Mouse (Mus musculus) limb, embryonic 11.5 days (tissue): Measurements from ENCODE around the gene Pde7b. TPM values are rescaled to one million over a fixed set of nuclear protein-coding genes. Genes with fewer than 3 reads are reported as not detected.

ENCODE experiments used
- ATAC-seq: fragments of 200-750 bp; cut with Nextera tagmentation; 2 replicates; pipeline ENCODE4 v1.8.0; 2017; ENCODE audit warnings: low read depth; ENCODE audit not compliant: insufficient number of reproducible peaks, low FRiP score, low TSS enrichment
- DNase-seq: peaks from one replicate; pipeline ENCODE4 v3.0.0-alpha.2; 2015; ENCODE audit warnings: low spot score
- H3K27ac ChIP-seq: fragments of 300-500 bp; sonication (generic); replicated peaks from 2 replicates; pipeline ENCODE4 v1.5.1; 2014; ENCODE audit warnings: low read depth, mild to moderate bottlenecking, low read length
- H3K27me3 ChIP-seq: fragments of 300-500 bp; sonication (generic); 2 replicates; pipeline ENCODE4 v1.6.1; 2014; ENCODE audit warnings: mild to moderate bottlenecking, low read length, mixed read lengths; ENCODE audit not compliant: control insufficient read depth, insufficient read depth
- H3K36me3 ChIP-seq: fragments of 300-500 bp; sonication (generic); 2 replicates; pipeline ENCODE4 v1.6.1; 2014; ENCODE audit warnings: mild to moderate bottlenecking, low read length, moderate library complexity, mixed read lengths; ENCODE audit not compliant: control insufficient read depth, insufficient read depth
- H3K4me1 ChIP-seq: fragments of 300-500 bp; sonication (generic); 2 replicates; pipeline ENCODE4 v1.6.1; 2014; ENCODE audit warnings: low read length, mixed read lengths; ENCODE audit not compliant: control insufficient read depth, insufficient read depth
- H3K4me2 ChIP-seq: fragments of 300-500 bp; sonication (generic); 2 replicates; pipeline ENCODE4 v1.6.1; 2014; ENCODE audit warnings: low read depth, mild to moderate bottlenecking, moderate library complexity; ENCODE audit not compliant: severe bottlenecking
- H3K4me3 ChIP-seq: fragments of 300-500 bp; sonication (generic); 2 replicates; pipeline ENCODE4 v1.5.1; 2014; ENCODE audit warnings: low read depth, low read length
- H3K9ac ChIP-seq: fragments of 300-500 bp; sonication (generic); 2 replicates; pipeline ENCODE4 v1.6.1; 2014; ENCODE audit warnings: mild to moderate bottlenecking, low read length
- H3K9me3 ChIP-seq: fragments of 300-500 bp; sonication (generic); 2 replicates; pipeline ENCODE4 v1.6.1; 2016; ENCODE audit warnings: low read length; ENCODE audit not compliant: control insufficient read depth
- WGBS: fragments of 180-500 bp; shearing (Covaris S2); extraction: QIAGEN DNeasy Blood & Tissue Kit; methylation state at CpG from one replicate; pipeline ENCODE4 v1.1.7; 2014; 5-methylcytosine and 5-hydroxymethylcytosine counted together
- polyA plus RNA-seq: library from polyadenylated mRNA; unstranded; fragments of >200 nt; fragmentation: Nextera tagmentation; extraction: Ambion mirVana; gene quantifications from 2 replicates; pipeline ENCODE4 v1.2.1, GENCODE M21; 2014

Pde7b gene
- polyA plus RNA-seq, 1 experiment from 2014 or later: 2.3 TPM

DNA sequence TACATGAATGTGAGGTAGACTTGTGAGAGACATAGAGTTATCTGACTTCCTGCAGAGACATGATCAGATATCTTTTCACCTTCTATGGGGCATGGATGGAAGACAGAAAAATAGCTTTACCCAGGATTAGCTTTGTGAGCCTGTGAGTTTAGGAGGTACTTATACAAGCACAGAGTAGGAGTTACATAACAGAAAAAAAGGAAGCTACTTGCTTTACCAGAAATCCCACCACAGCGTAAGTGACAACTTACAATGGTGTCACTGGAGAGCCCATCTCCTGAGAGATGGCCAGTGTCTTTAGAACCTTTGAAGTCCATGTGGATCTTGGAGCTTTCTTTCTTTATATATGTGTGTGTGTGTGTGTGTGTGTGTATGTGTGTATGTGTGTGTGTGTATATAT lies 28.0 kb upstream of the Pde7b start:
- Histone ChIP-seq H3K36me3 (no peaks in the 10 kb centered on the region), H3K9ac (no peak overlapping the region), H3K4me1 (no peaks in the 10 kb centered on the region), H3K4me3 (no peak overlapping the region), H3K9me3 (no peaks in the 10 kb centered on the region), H3K4me2 (no peak overlapping the region), H3K27ac (no peak overlapping the region), H3K27me3 (no peaks in the 10 kb centered on the region)
- WGBS: 97% methylated on average over 1 of the region's 1 CpGs
- DNase-seq (no peak), ATAC-seq (no peak)

DNA sequence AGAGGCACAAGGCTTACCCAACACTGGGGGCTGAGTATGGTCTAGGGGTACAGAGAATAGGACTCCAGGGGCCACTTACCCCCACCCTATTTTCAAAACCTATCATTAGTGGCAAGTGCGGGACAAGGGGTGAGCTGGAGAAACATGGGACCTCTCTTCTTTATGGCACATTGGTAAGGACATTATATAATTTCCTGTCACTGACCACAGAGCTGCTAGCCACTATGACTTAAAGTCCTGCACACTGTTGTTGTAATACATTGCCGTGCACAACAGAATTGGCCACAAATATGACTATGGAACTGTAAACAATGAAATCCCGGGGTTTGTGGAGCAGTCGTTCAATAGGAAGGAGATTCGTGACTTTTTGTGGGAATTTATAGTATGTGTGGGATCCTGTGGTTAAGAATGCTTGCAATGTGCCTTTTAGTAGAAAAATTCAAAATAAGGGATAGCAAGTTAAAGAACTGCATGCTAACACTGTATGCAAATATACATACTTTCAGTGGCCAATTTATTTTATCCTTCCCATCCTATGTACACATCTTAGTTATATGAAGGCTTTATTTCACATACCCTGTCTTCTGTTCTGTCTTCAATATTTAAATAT lies 25.9 kb upstream of the Pde7b start:
- WGBS: 86% methylated on average over 5 of the region's 5 CpGs
- no peaks in the 10 kb centered on the region for H3K36me3 ChIP-seq
- ATAC-seq (no peak), DNase-seq (no peak)
- no peak overlapping the region for H3K27ac ChIP-seq
- H3K4me3 ChIP-seq: no peak overlapping the region
- H3K4me1 ChIP-seq: no peaks in the 10 kb centered on the region
- H3K9ac ChIP-seq: no peak overlapping the region
- H3K27me3 ChIP-seq: no peaks in the 10 kb centered on the region
- no peak overlapping the region for H3K4me2 ChIP-seq
- no peaks in the 10 kb centered on the region for H3K9me3 ChIP-seq

DNA sequence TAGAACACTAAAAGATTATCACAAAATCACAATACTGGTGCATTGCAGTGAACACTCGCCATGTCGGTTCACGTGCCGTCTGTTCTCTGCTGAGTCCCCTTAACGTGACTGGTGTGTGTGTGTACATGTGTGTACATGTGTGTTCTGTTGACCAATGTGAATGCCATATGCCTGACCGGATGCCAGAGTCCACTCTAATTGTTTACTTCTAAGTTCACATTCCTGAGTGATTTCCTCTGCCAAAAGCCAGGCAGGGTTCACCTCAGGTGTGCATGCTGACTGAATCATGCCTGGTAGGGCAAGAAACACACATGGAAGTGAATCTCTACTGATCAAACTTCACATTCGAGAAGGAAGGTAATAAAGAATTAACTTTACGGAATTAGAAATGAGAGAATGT lies 24.1 kb upstream of the Pde7b start:
- no peaks in the 10 kb centered on the region for H3K9me3 ChIP-seq
- no peak overlapping the region for H3K9ac ChIP-seq
- no peak overlapping the region for H3K4me2 ChIP-seq
- no peak overlapping the region for H3K4me3 ChIP-seq
- no peaks in the 10 kb centered on the region for H3K4me1 ChIP-seq
- H3K36me3 ChIP-seq: no peaks in the 10 kb centered on the region
- ATAC-seq (no peak), DNase-seq (no peak)
- 90% methylated on average over 8 of the region's 8 CpGs for WGBS
- no peaks in the 10 kb centered on the region for H3K27me3 ChIP-seq
- no peak overlapping the region for H3K27ac ChIP-seq

DNA sequence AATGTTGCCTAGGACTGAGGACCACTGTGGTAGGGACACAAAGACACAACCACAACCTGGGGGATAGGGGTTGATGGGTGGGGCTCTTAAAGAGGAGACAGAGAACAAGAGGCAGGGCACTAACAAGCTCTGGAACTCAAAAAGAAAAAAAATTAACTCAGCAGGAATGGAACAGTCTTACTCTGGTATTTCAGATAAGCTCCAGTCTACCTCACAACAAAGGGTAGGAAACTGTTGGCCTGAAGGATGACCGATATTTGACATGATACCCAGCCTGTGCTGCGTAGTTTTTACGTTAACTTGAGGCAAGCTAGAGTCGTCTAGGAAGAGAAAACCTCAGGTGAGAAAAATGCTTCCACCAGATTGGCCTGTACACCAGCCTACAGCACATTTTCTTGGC lies 22.4 kb upstream of the Pde7b start:
- no peaks in the 10 kb centered on the region for H3K4me1 ChIP-seq
- ATAC-seq (no peak), DNase-seq (no peak)
- H3K27me3 ChIP-seq: no peaks in the 10 kb centered on the region
- H3K4me2 ChIP-seq: no peak overlapping the region
- no peak overlapping the region for H3K4me3 ChIP-seq
- H3K36me3 ChIP-seq: no peaks in the 10 kb centered on the region
- H3K9me3 ChIP-seq: no peaks in the 10 kb centered on the region
- H3K9ac ChIP-seq: no peak overlapping the region
- no peak overlapping the region for H3K27ac ChIP-seq
- 95% methylated on average over 4 of the region's 4 CpGs for WGBS

GRCm38 (mm10) chr10:20739801-20740200 lies 14.9 kb upstream of the Pde7b start:
- H3K27me3 ChIP-seq: no peaks in the 10 kb centered on the region
- H3K4me2 ChIP-seq: no peak overlapping the region
- WGBS: 93% methylated on average over 3 of the region's 3 CpGs
- H3K4me1 ChIP-seq: peaks cover 9% of the 10 kb centered on the region; the same call in 1 of the 2 replicates
- H3K9me3 ChIP-seq: no peaks in the 10 kb centered on the region
- no peak overlapping the region for H3K9ac ChIP-seq
- ATAC-seq (no peak), DNase-seq (no peak)
- no peaks in the 10 kb centered on the region for H3K36me3 ChIP-seq
- H3K27ac ChIP-seq: no peak overlapping the region
- no peak overlapping the region for H3K4me3 ChIP-seq

GRCm38 (mm10) chr10:20737146-20737545 lies 12.3 kb upstream of the Pde7b start:
- no peak for DNase-seq
- no peaks in the 10 kb centered on the region for H3K9me3 ChIP-seq
- no peak overlapping the region for H3K4me2 ChIP-seq
- no peak overlapping the region for H3K27ac ChIP-seq
- H3K4me3 ChIP-seq: no peak overlapping the region
- WGBS: 24% methylated on average over 4 of the region's 4 CpGs
- H3K9ac ChIP-seq: no peak overlapping the region
- no peak for ATAC-seq
- H3K36me3 ChIP-seq: no peaks in the 10 kb centered on the region
- H3K27me3 ChIP-seq: no peaks in the 10 kb centered on the region
- peaks cover 9% of the 10 kb centered on the region; the same call in 1 of the 2 replicates for H3K4me1 ChIP-seq

- Histone ChIP-seq H3K9ac (no peak overlapping the region), H3K36me3 (no peaks in the 10 kb centered on the region), H3K4me3 (no peak overlapping the region), H3K27me3 (no peaks in the 10 kb centered on the region), H3K27ac (no peak overlapping the region), H3K4me1 (peaks cover 9% of the 10 kb centered on the region; the same call in 1 of the 2 replicates), H3K9me3 (no peaks in the 10 kb centered on the region), H3K4me2 (no peak overlapping the region)
- 69% methylated on average over 3 of the region's 3 CpGs for WGBS
- no peak for ATAC-seq
- DNase-seq: no peak
Measured at GRCm38 (mm10) chr10:20735775-20736449, 11.0 kb upstream of the Pde7b start.

DNA sequence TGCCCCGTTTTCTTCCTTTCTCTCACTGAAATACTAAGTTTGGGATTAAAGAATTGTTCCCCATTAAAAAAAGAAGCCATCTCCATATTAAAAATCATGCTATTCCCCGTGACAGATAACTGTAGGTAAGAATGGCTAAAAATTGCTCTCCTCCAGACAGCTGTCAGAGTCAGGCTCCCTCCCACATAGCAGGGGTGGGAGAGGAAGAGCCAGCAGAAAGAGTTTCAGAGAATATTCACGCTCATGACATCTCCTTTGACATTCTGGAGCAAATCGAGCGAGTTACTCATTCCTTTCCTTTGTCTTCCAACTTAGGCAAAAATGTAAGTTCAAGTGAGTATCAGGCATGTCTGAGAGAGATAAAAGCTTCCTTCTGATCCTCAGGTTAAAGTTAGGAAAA lies 8.7 kb upstream of the Pde7b start:
- H3K4me1 ChIP-seq: peaks cover 9% of the 10 kb centered on the region; the same call in 1 of the 2 replicates
- ATAC-seq (no peak), DNase-seq (no peak)
- H3K27ac ChIP-seq: no peak overlapping the region
- H3K27me3 ChIP-seq: no peaks in the 10 kb centered on the region
- no peaks in the 10 kb centered on the region for H3K9me3 ChIP-seq
- H3K4me3 ChIP-seq: no peak overlapping the region
- 79% methylated on average over 5 of the region's 5 CpGs for WGBS
- no peaks in the 10 kb centered on the region for H3K36me3 ChIP-seq
- H3K9ac ChIP-seq: no peak overlapping the region
- H3K4me2 ChIP-seq: no peak overlapping the region
